ENCODE assay signal across 17 mouse cellular contexts in the genomic region with DNA sequence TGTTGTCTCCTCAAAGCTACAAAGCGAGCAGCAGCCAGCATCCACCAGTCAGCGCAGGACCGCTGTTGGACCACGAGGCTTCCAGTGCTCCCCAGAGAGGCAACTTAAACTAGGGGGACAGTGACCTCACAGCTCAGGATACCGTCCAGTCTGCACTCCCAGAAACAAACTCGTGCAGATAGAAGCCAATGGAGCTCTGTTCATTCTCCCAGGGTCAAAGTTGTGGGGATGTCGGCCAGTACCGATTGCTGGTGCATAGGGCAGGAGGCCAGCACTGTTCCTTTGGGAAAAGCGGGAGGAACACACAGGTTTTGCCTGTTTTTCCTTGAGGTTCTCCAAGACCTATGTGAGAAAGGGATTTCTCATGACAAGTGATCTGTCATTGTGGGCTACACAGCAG.
DNase-seq lines count a peak whose midpoint lies in the region.
"Had no signal": no experiment of that assay in that cellular context is flagged by ENCODE, and none has a peak within 500 bp of the region (broad histone marks: within the 10 kb centered on the region; RNA-seq: fewer than 3 reads in every experiment).

No protein-coding gene starts in this region.

- intact Hi-C loops in heart, postnatal 25 days (cut with DNase I): loop anchor here (10.0 kb wide), 1 partner anchor 260 kb away; no protein-coding TSS in a partner anchor
- intact Hi-C loops in heart, postnatal 10 days (cut with DNase I): no loop called here

- peaks cover 49% of the 10 kb centered on the region for H3K4me1 ChIP-seq in heart, embryonic 10.5 days

- peak; percentile 68 for DNase-seq in adrenal gland, postnatal 14 days
- DNase-seq in adrenal gland, adult 2 months: no peak
- DNase-seq in heart, adult 11 months: peak; percentile 94
- no peak for DNase-seq in heart, postnatal 25 days (ENCODE audit: low spot score)
- peak; percentile 29 to 32 for DNase-seq in heart, postnatal 10 days
- no peak for DNase-seq in heart, embryonic 10.5 days (ENCODE audit: low spot score)
- peak; percentile 16 for DNase-seq in adipocyte (ENCODE audit: low spot score)
- no peak for DNase-seq in thymus, adult 18-20 months
- DNase-seq: adrenal gland, adult 8-10 months; cerebellum, adult 2 months; cerebellum, postnatal 10 days; kidney, adult 8-10 months had no signal

- H3K27ac ChIP-seq in heart, embryonic 10.5 days: no peak overlapping the region
- H3K27ac ChIP-seq: embryonic facial prominence, embryonic 10.5 days; forebrain, embryonic 10.5 days; forebrain, embryonic 15.5 days; hindbrain, embryonic 12.5 days had no signal

- H3K9me3 ChIP-seq in heart, embryonic 10.5 days: no peaks in the 10 kb centered on the region
- H3K9me3 ChIP-seq: embryonic facial prominence, embryonic 10.5 days; forebrain, embryonic 10.5 days; forebrain, embryonic 15.5 days; heart, embryonic 13.5 days; hindbrain, embryonic 12.5 days had no signal

- no peak overlapping the region for H3K4me3 ChIP-seq in heart, embryonic 10.5 days
- H3K4me3 ChIP-seq: embryonic facial prominence, embryonic 10.5 days; forebrain, embryonic 10.5 days; forebrain, embryonic 15.5 days; heart, embryonic 13.5 days; hindbrain, embryonic 12.5 days had no signal

- H3K27me3 ChIP-seq in heart, embryonic 10.5 days (ENCODE audit: insufficient read depth, poor library complexity, severe bottlenecking): no peaks in the 10 kb centered on the region
- H3K27me3 ChIP-seq: forebrain, embryonic 15.5 days; heart, embryonic 13.5 days; hindbrain, embryonic 12.5 days had no signal

- no peaks in the 10 kb centered on the region for H3K36me3 ChIP-seq in heart, embryonic 10.5 days
- H3K36me3 ChIP-seq: forebrain, embryonic 15.5 days; heart, embryonic 13.5 days; hindbrain, embryonic 12.5 days had no signal

- 92% methylated on average over 9 of the region's 9 CpGs for WGBS in heart, embryonic 10.5 days

Comparison
In these comparisons a context has a peak if more than half of its experiments do, and no peak if none do; other contexts are left out.
1. DNase-seq: peak in adrenal gland, postnatal 14 days (single experiment), heart, adult 11 months (single experiment), heart, postnatal 10 days (2 of 2) and adipocyte (single experiment); none in adrenal gland, adult 2 months (single experiment), heart, postnatal 25 days (single experiment), heart, embryonic 10.5 days (single experiment) and thymus, adult 18-20 months (0 of 2).